Comparison of ENCODE assay signal across 10 mouse cellular contexts in genomic region chr11:102879558-102879957, GRCm38 (mm10). TPM values are rescaled to one million over a fixed set of nuclear protein-coding genes. Genes with fewer than 3 reads are reported as not detected.
DNase-seq lines count a peak whose midpoint lies in the region; ATAC-seq and TF ChIP-seq lines count a peak whose summit lies in the region.
"Had no signal": no experiment of that assay in that cellular context is flagged by ENCODE, and none has a peak within 500 bp of the region (broad histone marks: within the 10 kb centered on the region; RNA-seq: fewer than 3 reads in every experiment).

No protein-coding gene starts in this region.

- H3K36me3 ChIP-seq in heart, embryonic 15.5 days = peaks cover 25% of the 10 kb centered on the region
- H3K36me3 ChIP-seq in G1E (replicated peaks) = peaks cover 48% of the 10 kb centered on the region
- H3K36me3 ChIP-seq in hindbrain, embryonic 10.5 days = peaks cover 37% of the 10 kb centered on the region
- H3K36me3 ChIP-seq in liver, postnatal 0 days (replicated peaks; ENCODE audit: insufficient read depth, low read length) = peaks cover 26% of the 10 kb centered on the region

- H3K9ac ChIP-seq in heart, embryonic 15.5 days = no peak overlapping the region
- peak overlapping the region; percentile 88 for H3K9ac ChIP-seq in liver, postnatal 0 days (replicated peaks)

- peak overlapping the region; percentile 77; the same call in 1 of the 2 replicates for H3K4me2 ChIP-seq in heart, embryonic 15.5 days
- peak overlapping the region; percentile 86 for H3K4me2 ChIP-seq in liver, postnatal 0 days (ENCODE audit: low read depth, low read length)

- no peak for ATAC-seq in heart, embryonic 15.5 days (replicated peaks; ENCODE audit: insufficient number of reproducible peaks, insufficient read depth, low FRiP score, low read depth)
- ATAC-seq in G1E (ENCODE audit: extremely low read depth, insufficient number of reproducible peaks, low FRiP score, poor library complexity, severe bottlenecking) = no peak
- no peak for ATAC-seq in liver, postnatal 0 days

- no peak overlapping the region for H3K27ac ChIP-seq in heart, embryonic 15.5 days
- no peak overlapping the region for H3K27ac ChIP-seq in hindbrain, embryonic 10.5 days
- H3K27ac ChIP-seq in liver, postnatal 0 days (ENCODE audit: low read depth) = no peak overlapping the region

- no peak for TF ChIP-seq EP300 in liver, postnatal 0 days (IDR thresholded peaks at IDR 0.05; ENCODE audit: low read depth)

- H3K4me1 ChIP-seq in heart, embryonic 15.5 days (replicated peaks) = peaks cover 27% of the 10 kb centered on the region
- H3K4me1 ChIP-seq in G1E (ENCODE audit: insufficient read depth, low read depth, low read length) = peaks cover 34% of the 10 kb centered on the region
- peaks cover 21% of the 10 kb centered on the region for H3K4me1 ChIP-seq in hindbrain, embryonic 10.5 days (replicated peaks)
- peaks cover 15% of the 10 kb centered on the region for H3K4me1 ChIP-seq in liver, postnatal 0 days (ENCODE audit: insufficient read depth)

- WGBS in heart, embryonic 15.5 days = 83% methylated on average over 2 of the region's 2 CpGs
- WGBS in hindbrain, embryonic 10.5 days = 67% methylated on average over 2 of the region's 2 CpGs
- 85% methylated on average over 2 of the region's 2 CpGs for WGBS in liver, postnatal 0 days (ENCODE audit: insufficient replicate concordance)

- no peaks in the 10 kb centered on the region for H3K9me3 ChIP-seq in heart, embryonic 15.5 days (replicated peaks)
- H3K9me3 ChIP-seq in G1E (replicated peaks) = no peaks in the 10 kb centered on the region
- H3K9me3 ChIP-seq in hindbrain, embryonic 10.5 days = no peaks in the 10 kb centered on the region
- H3K9me3 ChIP-seq in liver, postnatal 0 days (ENCODE audit: low read length) = no peaks in the 10 kb centered on the region

- DNase-seq in heart, postnatal 36 days = no peak
- no peak for DNase-seq in G1E (ENCODE audit: low spot score)
- no peak for DNase-seq in hindbrain, embryonic 10.5 days (ENCODE audit: low spot score)
- DNase-seq in liver, postnatal 0 days = no peak
- DNase-seq in Muller cell, postnatal 12 days (ENCODE audit: inconsistent ontology term) = no peak
- DNase-seq in T-cell, adult 2 months (ENCODE audit: low spot score) = no peak
- no peak for DNase-seq in spleen, postnatal 14 days (ENCODE audit: low spot score in 2 of 2)

- intact Hi-C loops in heart, postnatal 36 days (cut with DNase I) = no loop called here

- no peak overlapping the region; the same call in 1 of the 2 replicates for H3K4me3 ChIP-seq in heart, embryonic 15.5 days
- H3K4me3 ChIP-seq in G1E (ENCODE audit: low read depth, low read length) = peak overlapping the region; percentile 84; the same call in 1 of the 2 replicates
- H3K4me3 ChIP-seq in hindbrain, embryonic 10.5 days = peak overlapping the region; percentile 83
- peak overlapping the region; percentile 87; the same call in 1 of the 2 replicates for H3K4me3 ChIP-seq in liver, postnatal 0 days (ENCODE audit: low read depth, low read length)

- no peaks in the 10 kb centered on the region for H3K27me3 ChIP-seq in heart, embryonic 15.5 days
- H3K27me3 ChIP-seq in G1E (ENCODE audit: insufficient read depth, low read length) = peaks cover 18% of the 10 kb centered on the region
- peaks cover 6% of the 10 kb centered on the region for H3K27me3 ChIP-seq in hindbrain, embryonic 10.5 days (ENCODE audit: insufficient read depth, poor library complexity, severe bottlenecking)
- no peaks in the 10 kb centered on the region for H3K27me3 ChIP-seq in liver, postnatal 0 days (ENCODE audit: insufficient read depth, low read length)

- TF ChIP-seq CTCF in G1E (IDR thresholded peaks at IDR 0.05; ENCODE audit: low read depth, low read length) = no peak
- TF ChIP-seq CTCF in liver, postnatal 0 days (IDR thresholded peaks at IDR 0.05; ENCODE audit: low read depth) = no peak

RNA-seq across cellular contexts. Expression of gene Eftud2, which starts 1.2 kb away (rescaled TPM):
- polyA plus RNA-seq in heart, embryonic 15.5 days (2015; fragmentation: Nextera tagmentation; extraction: Ambion mirVana) = 90.7 and 120 TPM in 2 replicates
- 10 to 100 TPM; 32.7 to 37.9 TPM for total RNA-seq in heart, postnatal 36 days (2021)
- total RNA-seq in G1E (2014; fragmentation: Nextera tagmentation) (109 and 134 TPM in 2 replicates), G1E (2017) (171 and 175 TPM in 2 replicates)
- polyA plus RNA-seq in G1E (2012) = 257 and 335 TPM in 2 replicates
- 290 and 328 TPM in 2 replicates for polyA plus RNA-seq in hindbrain, embryonic 10.5 days (2016; fragmentation: Nextera tagmentation; extraction: Ambion mirVana)
- 39.0 and 45.5 TPM in 2 replicates for polyA plus RNA-seq in liver, postnatal 0 days (2015; fragmentation: Nextera tagmentation; extraction: Ambion mirVana)

RNA-seq across cellular contexts. Expression of gene Ccdc103, which starts 1.4 kb away (rescaled TPM):
- polyA plus RNA-seq in heart, embryonic 15.5 days (2015; fragmentation: Nextera tagmentation; extraction: Ambion mirVana) = 0.55 and 0.84 TPM in 2 replicates
- not detected for total RNA-seq in heart, postnatal 36 days (2021)
- total RNA-seq in G1E (2014; fragmentation: Nextera tagmentation) (0.87 TPM in 1 of 2 replicates, not detected in the other), G1E (2017) (0.23 and 0.87 TPM in 2 replicates)
- 0.09 TPM in 1 of 2 replicates, not detected in the other for polyA plus RNA-seq in G1E (2012)
- 1.9 and 2.2 TPM in 2 replicates for polyA plus RNA-seq in hindbrain, embryonic 10.5 days (2016; fragmentation: Nextera tagmentation; extraction: Ambion mirVana)
- polyA plus RNA-seq in liver, postnatal 0 days (2015; fragmentation: Nextera tagmentation; extraction: Ambion mirVana) = 0.39 and 0.51 TPM in 2 replicates
- polyA plus RNA-seq: small intestine, adult 2 months had no signal

RNA-seq across cellular contexts. Expression of gene Fam187a, which starts 5.4 kb away (rescaled TPM):
- polyA plus RNA-seq in heart, embryonic 15.5 days (2015; fragmentation: Nextera tagmentation; extraction: Ambion mirVana) = not detected in 2 replicates
- not detected for total RNA-seq in heart, postnatal 36 days (2021)
- total RNA-seq in G1E (2014; fragmentation: Nextera tagmentation) (not detected in 2 replicates), G1E (2017) (0.16 TPM in 1 of 2 replicates, not detected in the other)
- not detected in 2 replicates for polyA plus RNA-seq in G1E (2012)
- not detected in 2 replicates for polyA plus RNA-seq in hindbrain, embryonic 10.5 days (2016; fragmentation: Nextera tagmentation; extraction: Ambion mirVana)
- polyA plus RNA-seq in liver, postnatal 0 days (2015; fragmentation: Nextera tagmentation; extraction: Ambion mirVana) = not detected in 2 replicates
- polyA plus RNA-seq: large intestine, adult 2 months; small intestine, adult 2 months had no signal

RNA-seq across cellular contexts. Expression of gene Gfap, which starts 21.2 kb away (rescaled TPM):
- polyA plus RNA-seq in heart, embryonic 15.5 days (2015; fragmentation: Nextera tagmentation; extraction: Ambion mirVana) = 0.11 and 0.44 TPM in 2 replicates
- total RNA-seq in heart, postnatal 36 days (2021) = under 1 TPM; 0.19 to 0.31 TPM
- total RNA-seq in G1E (2014; fragmentation: Nextera tagmentation) (not detected in 2 replicates), G1E (2017) (0.06 TPM in 1 of 2 replicates, not detected in the other)
- polyA plus RNA-seq in G1E (2012) = not detected in 2 replicates
- 0.17 TPM in 1 of 2 replicates, not detected in the other for polyA plus RNA-seq in hindbrain, embryonic 10.5 days (2016; fragmentation: Nextera tagmentation; extraction: Ambion mirVana)
- polyA plus RNA-seq in liver, postnatal 0 days (2015; fragmentation: Nextera tagmentation; extraction: Ambion mirVana) = 3.6 and 3.8 TPM in 2 replicates

RNA-seq across cellular contexts. Expression of gene Higd1b, which starts 43.9 kb away (rescaled TPM):
- polyA plus RNA-seq in heart, embryonic 15.5 days (2015; fragmentation: Nextera tagmentation; extraction: Ambion mirVana) = 3.3 and 4.3 TPM in 2 replicates
- 10 to 100 TPM; 12.7 to 17.0 TPM for total RNA-seq in heart, postnatal 36 days (2021)
- not detected in 2 replicates for total RNA-seq in G1E (2014; fragmentation: Nextera tagmentation)
- total RNA-seq in G1E (2017) = not detected in 2 replicates
- not detected in 2 replicates for polyA plus RNA-seq in G1E (2012)
- not detected in 2 replicates for polyA plus RNA-seq in hindbrain, embryonic 10.5 days (2016; fragmentation: Nextera tagmentation; extraction: Ambion mirVana)
- not detected in 2 replicates for polyA plus RNA-seq in liver, postnatal 0 days (2015; fragmentation: Nextera tagmentation; extraction: Ambion mirVana)
- polyA plus RNA-seq: small intestine, adult 2 months had no signal
